Mouse (Mus musculus): ENCODE data around the gene Miox.
A peak's percentile ranks its signal among the peaks of the same experiment; 100 is the strongest.

DNA sequence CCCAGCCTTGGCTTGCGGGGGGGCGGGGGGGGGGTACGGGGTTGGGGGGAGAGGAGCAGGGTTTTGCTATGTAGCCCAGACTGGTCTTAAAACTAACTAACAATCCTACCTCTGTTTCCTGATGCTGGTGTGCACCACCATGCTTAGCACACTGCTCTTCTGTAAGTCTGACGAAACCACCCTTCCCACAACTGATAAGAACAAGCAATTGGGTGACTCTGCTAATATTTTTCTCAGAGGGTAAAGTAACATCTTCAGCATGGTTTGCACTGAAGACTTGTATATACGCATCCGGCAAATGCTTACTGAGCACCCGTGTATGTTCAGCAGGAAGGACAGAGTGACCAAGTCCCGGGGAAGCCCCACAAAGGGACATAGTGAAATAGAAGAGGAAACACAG is 12.9 kb upstream of the Miox start:
- no peak for TF ChIP-seq CTCF (IDR thresholded peaks at IDR 0.05 in 2 of 3, conservative IDR thresholded peaks at IDR 0.05 in 1 of 3; ENCODE audit: control insufficient read depth in 1 of 3, insufficient read depth in 1 of 3, low read depth in 2 of 3, low read length in 3 of 3, poor library complexity in 1 of 3, severe bottlenecking in 1 of 3)
- peak; percentile 57 to 60; a peak in 3 of 4 replicates for TF ChIP-seq EP300 (IDR thresholded peaks at IDR 0.05; ENCODE audit: low read depth in 1 of 2, low read length in 2 of 2)
- no peak for TF ChIP-seq GABPA (IDR thresholded peaks at IDR 0.05; ENCODE audit: low read depth, low read length)
- TF ChIP-seq GATA1 (IDR thresholded peaks at IDR 0.05; ENCODE audit: low read depth, low read length), result peak; percentile 94
- peak; percentile 54; the same call in 1 of the 2 replicates for TF ChIP-seq NELFE (IDR thresholded peaks at IDR 0.05; ENCODE audit: low read depth, low read length)
- TF ChIP-seq MYC (IDR thresholded peaks at IDR 0.05; ENCODE audit: low read depth, low read length), result peak; percentile 94
- TF ChIP-seq POLR2A (IDR thresholded peaks at IDR 0.05; ENCODE audit: control insufficient read depth in 1 of 2, insufficient read depth in 1 of 2, low read depth in 1 of 2, low read length in 2 of 2, poor library complexity in 1 of 2), result peak in 1 of 2 experiments; percentile 56; a peak in 2 of 4 replicates
- no peak for TF ChIP-seq POLR2AphosphoS5 (IDR thresholded peaks at IDR 0.05; ENCODE audit: borderline replicate concordance, low read depth, low read length)
- TF ChIP-seq ELF1 (IDR thresholded peaks at IDR 0.05; ENCODE audit: low read depth, low read length), result no peak
- peak; percentile 70 for TF ChIP-seq TCF12 (IDR thresholded peaks at IDR 0.05; ENCODE audit: low read depth, low read length)
- no peak for TF ChIP-seq KAT2A (conservative IDR thresholded peaks at IDR 0.05; ENCODE audit: low read depth, low read length)

Measured in MEL (cell line).